Mouse (Mus musculus) T-cell, adult 2 months (primary cell): ENCODE measurements at regions not wholly inside any gene's neighbourhood (a gene's known extent, or its start where the extent isn't known, plus 50 kb on each side); places are given as distances from the start of the nearest gene placed in this dataset.

Experiments used
- DNase-seq: peaks from one replicate; pipeline ENCODE4 v3.0.0; 2022; ENCODE audit warnings: low spot score

GRCm38 (mm10) chr16:85966892-85967444 is 65.3 kb upstream of the Adamts5 start:
- no peak for DNase-seq

- DNase-seq, result no peak
These were observed 64.6 kb upstream of the Adamts5 start for GRCm38 (mm10) chr16:85966251-85966650.

- DNase-seq, result no peak
These were observed 63.0 kb upstream of the Adamts5 start for GRCm38 (mm10) chr16:85964352-85965210.

- no peak for DNase-seq
These were observed 54.5 kb upstream of the Adamts5 start for GRCm38 (mm10) chr16:85956006-85956562.

DNA sequence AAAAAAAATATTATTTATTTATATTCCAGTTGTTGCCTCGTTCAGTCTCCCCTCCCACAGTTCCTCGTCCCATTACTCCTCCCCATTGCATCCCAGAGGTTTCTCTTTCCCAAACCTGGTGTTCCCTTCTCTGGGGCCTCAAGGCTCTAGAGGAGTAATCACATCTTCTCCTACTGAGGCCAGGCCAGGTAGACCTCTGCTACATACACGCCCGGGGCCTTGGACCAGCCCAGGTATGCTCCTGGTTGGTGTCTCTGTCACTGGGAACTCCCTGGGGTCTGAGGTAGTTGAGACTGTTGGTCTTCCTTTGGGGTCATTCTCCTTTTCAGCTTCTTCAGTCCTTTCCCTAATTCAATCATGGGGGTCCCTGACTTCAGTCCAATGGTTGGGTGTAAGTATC is 50.0 kb upstream of the Adamts5 start:
- DNase-seq, result no peak
